In the genomic region with DNA sequence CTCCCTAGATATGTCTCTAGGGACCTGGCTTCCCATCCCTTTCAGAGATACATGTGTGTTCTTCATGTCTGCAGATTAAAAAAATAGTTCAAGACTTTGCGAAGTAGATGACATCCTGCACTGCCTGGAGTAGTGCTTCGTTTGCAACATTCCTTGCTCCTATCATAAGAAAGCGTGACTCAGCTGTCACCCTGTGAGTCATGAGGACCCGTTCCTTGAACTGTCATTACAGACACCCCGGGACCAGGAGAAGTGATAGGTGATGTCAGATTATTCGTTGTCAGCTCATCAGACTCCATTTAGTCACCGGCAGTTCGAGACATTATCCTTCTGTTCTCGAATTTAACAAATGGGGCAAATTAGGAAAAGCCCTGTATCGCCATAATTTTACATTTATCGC, we compare ENCODE assay signal across 19 mouse cellular contexts.
"Had no signal": no experiment of that assay in that cellular context is flagged by ENCODE, and none has a peak within 500 bp of the region (broad histone marks: within the 10 kb centered on the region; RNA-seq: fewer than 3 reads in every experiment).

No protein-coding gene starts in this region.

- H3K9ac ChIP-seq: limb, embryonic 12.5 days; liver, embryonic 13.5 days; liver, postnatal 0 days; lung, embryonic 15.5 days; neural tube, embryonic 12.5 days had no signal

- H3K27ac ChIP-seq: kidney, postnatal 0 days; limb, embryonic 12.5 days; liver, embryonic 13.5 days; lung, embryonic 15.5 days; midbrain, embryonic 10.5 days; neural tube, embryonic 12.5 days had no signal

- DNase-seq: kidney, adult 9 months; kidney, postnatal 36 days; layer of hippocampus, adult 9-11 months; layer of hippocampus, postnatal 36 days; liver; liver, embryonic 13.5 days; liver, postnatal 0 days; lung, postnatal 4 days; midbrain, embryonic 14.5 days; retina, postnatal 1 day; right cerebral cortex, postnatal 4 days; spleen, adult 18-20 months; thymus, adult 18-20 months; thymus, postnatal 14 days had no signal

- H3K4me2 ChIP-seq: limb, embryonic 12.5 days; liver, embryonic 13.5 days; lung, embryonic 15.5 days; neural tube, embryonic 12.5 days had no signal

- H3K27me3 ChIP-seq: limb, embryonic 12.5 days; liver, embryonic 13.5 days; lung, embryonic 15.5 days; neural tube, embryonic 12.5 days had no signal

- H3K4me1 ChIP-seq: liver, embryonic 13.5 days; midbrain, embryonic 10.5 days; neural tube, embryonic 12.5 days had no signal

- ATAC-seq: liver, postnatal 0 days had no signal

- H3K36me3 ChIP-seq: limb, embryonic 12.5 days; liver, embryonic 13.5 days; lung, embryonic 15.5 days; midbrain, embryonic 10.5 days; neural tube, embryonic 12.5 days had no signal

- H3K9me3 ChIP-seq: limb, embryonic 12.5 days; liver, embryonic 13.5 days; lung, embryonic 15.5 days; midbrain, embryonic 10.5 days; neural tube, embryonic 12.5 days had no signal

- H3K4me3 ChIP-seq: limb, embryonic 12.5 days; liver, embryonic 13.5 days; lung, embryonic 15.5 days; midbrain, embryonic 10.5 days; neural tube, embryonic 12.5 days had no signal
